Mouse (Mus musculus): ENCODE measurements around the gene Themis. TPM values are rescaled to one million over a fixed set of nuclear protein-coding genes. Genes with fewer than 3 reads are reported as not detected.

Gene Themis
- total RNA-seq (2021) = not detected
- long read RNA-seq, experiment 1 = 0 reads
- long read RNA-seq, experiment 2 = 0 reads

- DNase-seq (ENCODE audit: low spot score in 2 of 2) = no peak
Measured at GRCm38 (mm10) chr10:28668261-28668660, at the start of gene Themis. Gene Themis, plus strand, starts transcription at chr10:28668360.

GRCm38 (mm10) chr10:28619415-28619814 is 48.7 kb upstream of the Themis start:
- DNase-seq (ENCODE audit: low spot score in 2 of 2) = no peak

- DNase-seq (ENCODE audit: low spot score in 2 of 2) = no peak
Measured at GRCm38 (mm10) chr10:28636096-28636495, 32.1 kb upstream of the Themis start.

- no peak for DNase-seq (ENCODE audit: low spot score in 2 of 2)
Measured at GRCm38 (mm10) chr10:28641887-28642286, 26.3 kb upstream of the Themis start.

GRCm38 (mm10) chr10:28647855-28648254 is 20.3 kb upstream of the Themis start:
- DNase-seq (ENCODE audit: low spot score in 2 of 2) = no peak

GRCm38 (mm10) chr10:28649109-28649899 is 18.9 kb upstream of the Themis start:
- no peak for DNase-seq (ENCODE audit: low spot score in 2 of 2)

GRCm38 (mm10) chr10:28649900-28650160 is 18.3 kb upstream of the Themis start:
- DNase-seq (ENCODE audit: low spot score in 2 of 2) = peak in 1 of 2 experiments; percentile 39

GRCm38 (mm10) chr10:28651910-28652309 is 16.2 kb upstream of the Themis start:
- no peak for DNase-seq (ENCODE audit: low spot score in 2 of 2)

- no peak for DNase-seq (ENCODE audit: low spot score in 2 of 2)
Measured at GRCm38 (mm10) chr10:28654733-28655132, 13.4 kb upstream of the Themis start.

- no peak for DNase-seq (ENCODE audit: low spot score in 2 of 2)
Measured at GRCm38 (mm10) chr10:28665141-28665540, 3.0 kb upstream of the Themis start.

GRCm38 (mm10) chr10:28673931-28674330 is 5.8 kb downstream of the Themis start:
- DNase-seq (ENCODE audit: low spot score in 2 of 2) = no peak

- no peak for DNase-seq (ENCODE audit: low spot score in 2 of 2)
Measured at GRCm38 (mm10) chr10:28675337-28675736, 7.2 kb downstream of the Themis start.

- DNase-seq (ENCODE audit: low spot score in 2 of 2) = no peak
Measured at GRCm38 (mm10) chr10:28694981-28695380, 26.8 kb downstream of the Themis start.

- DNase-seq (ENCODE audit: low spot score in 2 of 2) = no peak
Measured at GRCm38 (mm10) chr10:28696032-28696431, 27.9 kb downstream of the Themis start.

GRCm38 (mm10) chr10:28698175-28698574 is 30.0 kb downstream of the Themis start:
- no peak for DNase-seq (ENCODE audit: low spot score in 2 of 2)

- DNase-seq (ENCODE audit: low spot score in 2 of 2) = peak in 1 of 2 experiments; percentile 8
Measured at GRCm38 (mm10) chr10:28721828-28722227, 53.7 kb downstream of the Themis start.

GRCm38 (mm10) chr10:28723266-28723665 is 55.1 kb downstream of the Themis start:
- no peak for DNase-seq (ENCODE audit: low spot score in 2 of 2)

- DNase-seq (ENCODE audit: low spot score in 2 of 2) = peak in 1 of 2 experiments; percentile 22
Measured at GRCm38 (mm10) chr10:28730122-28730521, 62.0 kb downstream of the Themis start.

- no peak for DNase-seq (ENCODE audit: low spot score in 2 of 2)
Measured at GRCm38 (mm10) chr10:28737953-28738352, 69.8 kb downstream of the Themis start.

GRCm38 (mm10) chr10:28746426-28746825 is 78.3 kb downstream of the Themis start:
- no peak for DNase-seq (ENCODE audit: low spot score in 2 of 2)

GRCm38 (mm10) chr10:28753321-28753720 is 85.2 kb downstream of the Themis start:
- DNase-seq (ENCODE audit: low spot score in 2 of 2) = no peak

GRCm38 (mm10) chr10:28754927-28755326 is 86.8 kb downstream of the Themis start:
- DNase-seq (ENCODE audit: low spot score in 2 of 2) = peak in 1 of 2 experiments; percentile 10

GRCm38 (mm10) chr10:28776777-28777402 is 108.7 kb downstream of the Themis start:
- DNase-seq (ENCODE audit: low spot score in 2 of 2) = no peak

Data from layer of hippocampus, postnatal 14 days (tissue).